Mouse (Mus musculus) forebrain, embryonic 16.5 days (tissue): ENCODE results near the gene Pygm. TPM values are rescaled to one million over a fixed set of nuclear protein-coding genes. Genes with fewer than 3 reads are reported as not detected.
A peak's percentile ranks its signal among the peaks of the same experiment; 100 is the strongest.

ENCODE experiments used
- ATAC-seq: fragments of 200-750 bp; cut with Nextera tagmentation; 2 replicates; pipeline ENCODE4 v1.8.0; 2017; ENCODE audit warnings: mild to moderate bottlenecking, moderate library complexity
- H3K27ac ChIP-seq: fragments of 300-500 bp; sonication (generic); 2 replicates; pipeline ENCODE4 v1.5.1; 2014; ENCODE audit warnings: low read length, control low read depth
- H3K27me3 ChIP-seq: fragments of 300-500 bp; sonication (generic); replicated peaks from 2 replicates; pipeline ENCODE4 v1.6.1; 2014; ENCODE audit warnings: low read length; ENCODE audit not compliant: control insufficient read depth, insufficient read depth
- H3K36me3 ChIP-seq: fragments of 300-500 bp; sonication (generic); 2 replicates; pipeline ENCODE4 v1.6.1; 2014; ENCODE audit not compliant: control insufficient read depth, insufficient read depth
- H3K4me1 ChIP-seq: fragments of 300-500 bp; sonication (generic); replicated peaks from 2 replicates; pipeline ENCODE4 v1.6.1; 2014; ENCODE audit warnings: low read length; ENCODE audit not compliant: control insufficient read depth, insufficient read depth
- H3K4me2 ChIP-seq: fragments of 300-500 bp; sonication (generic); 2 replicates; pipeline ENCODE4 v1.6.1; 2014; ENCODE audit warnings: mild to moderate bottlenecking, low read length, control low read depth
- H3K4me3 ChIP-seq: fragments of 300-500 bp; sonication (generic); replicated peaks from 2 replicates; pipeline ENCODE4 v1.5.1; 2014; ENCODE audit warnings: mild to moderate bottlenecking, low read length, control low read depth
- H3K9ac ChIP-seq: fragments of 300-500 bp; sonication (generic); replicated peaks from 2 replicates; pipeline ENCODE4 v1.6.1; 2014; ENCODE audit warnings: low read depth, low read length, control low read depth
- H3K9me3 ChIP-seq: fragments of 300-500 bp; sonication (generic); 2 replicates; pipeline ENCODE4 v1.6.1; 2016; ENCODE audit warnings: low read length; ENCODE audit not compliant: control insufficient read depth
- WGBS: fragments of 180-500 bp; shearing (Covaris S2); extraction: QIAGEN DNeasy Blood & Tissue Kit; methylation state at CpG from one replicate; pipeline ENCODE4 v1.1.7; 2014; 5-methylcytosine and 5-hydroxymethylcytosine counted together
- polyA plus RNA-seq: library from polyadenylated mRNA; unstranded; fragments of >200 nt; fragmentation: Nextera tagmentation; extraction: Ambion mirVana; gene quantifications from 2 replicates; pipeline ENCODE4 v1.2.1, GENCODE M21; 2015

Gene Pygm
- polyA plus RNA-seq, 1 experiment from 2014 or later: 2.8 TPM

GRCm38 (mm10) chr19:6420481-6421210 lies 36.4 kb downstream of the Pygm start:
- ATAC-seq: no peak
- H3K27me3 ChIP-seq: no peaks in the 10 kb centered on the region
- H3K4me2 ChIP-seq: peak overlapping the region; percentile 81
- no peaks in the 10 kb centered on the region for H3K36me3 ChIP-seq
- peak overlapping the region; percentile 81 for H3K9ac ChIP-seq
- H3K4me1 ChIP-seq: peaks cover 89% of the 10 kb centered on the region
- WGBS: 49% methylated on average over 19 of the region's 19 CpGs
- 0 out of 2 replicates have a peak overlapping the region, but pooled peaks have one; percentile 9 for H3K27ac ChIP-seq
- peak overlapping the region; percentile 67 for H3K4me3 ChIP-seq
- no peaks in the 10 kb centered on the region for H3K9me3 ChIP-seq

DNA sequence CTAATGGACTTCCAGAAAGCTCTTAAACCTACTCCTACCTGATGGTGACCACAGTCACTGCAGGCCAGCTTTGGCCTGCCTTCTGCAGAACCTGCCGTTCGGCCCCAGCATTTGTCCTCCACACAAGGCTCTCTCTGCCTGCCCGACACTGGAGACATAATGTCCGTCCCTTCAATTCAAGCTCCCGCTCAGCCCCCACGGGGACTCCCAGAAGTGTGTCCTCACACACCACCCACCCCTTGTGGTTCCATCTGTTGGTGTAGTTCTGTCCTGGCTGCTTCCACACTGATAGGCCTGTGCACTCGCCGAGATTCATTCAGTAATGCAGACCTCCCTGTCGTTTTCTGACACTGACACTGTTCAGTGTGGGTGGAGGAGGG lies 37.0 kb downstream of the Pygm start:
- Histone ChIP-seq H3K4me2 (peak overlapping the region; percentile 81), H3K4me1 (peaks cover 89% of the 10 kb centered on the region), H3K4me3 (no peak overlapping the region), H3K36me3 (no peaks in the 10 kb centered on the region), H3K9ac (no peak overlapping the region), H3K27ac (no peak overlapping the region), H3K27me3 (no peaks in the 10 kb centered on the region), H3K9me3 (no peaks in the 10 kb centered on the region)
- 59% methylated on average over 9 of the region's 9 CpGs for WGBS
- no peak for ATAC-seq

DNA sequence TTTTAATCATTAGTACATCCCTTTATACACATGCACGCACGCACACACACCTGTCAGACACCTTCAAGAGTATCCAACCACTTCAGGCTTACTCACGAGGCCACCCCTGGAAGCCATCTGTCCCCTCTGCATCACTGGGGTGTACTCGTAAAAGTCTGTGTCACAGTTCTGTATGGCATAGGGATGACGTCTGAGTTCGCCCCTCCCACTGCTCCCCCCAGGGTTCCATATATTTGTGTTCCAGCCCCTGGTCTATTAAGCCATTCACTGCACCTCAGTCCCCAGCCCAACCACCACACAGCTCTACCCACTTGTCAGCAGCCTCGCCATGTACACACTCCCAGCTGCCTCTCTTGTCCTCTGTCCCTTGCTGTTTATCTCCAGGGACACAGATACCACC lies 37.8 kb downstream of the Pygm start:
- WGBS: 73% methylated on average over 7 of the region's 7 CpGs
- ATAC-seq: no peak
- no peak overlapping the region for H3K9ac ChIP-seq

GRCm38 (mm10) chr19:6423241-6423640 lies 39.0 kb downstream of the Pygm start:
- Histone ChIP-seq H3K27me3 (peaks cover 5% of the 10 kb centered on the region; the same call in 1 of the 2 replicates), H3K27ac (no peak overlapping the region), H3K9me3 (no peaks in the 10 kb centered on the region), H3K4me3 (no peak overlapping the region), H3K9ac (no peak overlapping the region), H3K36me3 (no peaks in the 10 kb centered on the region), H3K4me2 (peak overlapping the region; percentile 8; the same call in 1 of the 2 replicates), H3K4me1 (peaks cover 89% of the 10 kb centered on the region)
- ATAC-seq: no peak
- 68% methylated on average over 16 of the region's 16 CpGs for WGBS

More for the DNA sequence above, 37.8 kb downstream of the Pygm start:
- Histone ChIP-seq H3K4me2 (no peak overlapping the region), H3K4me3 (no peak overlapping the region), H3K27me3 (no peaks in the 10 kb centered on the region), H3K4me1 (peaks cover 89% of the 10 kb centered on the region), H3K36me3 (no peaks in the 10 kb centered on the region), H3K9me3 (no peaks in the 10 kb centered on the region), H3K27ac (no peak overlapping the region)

DNA sequence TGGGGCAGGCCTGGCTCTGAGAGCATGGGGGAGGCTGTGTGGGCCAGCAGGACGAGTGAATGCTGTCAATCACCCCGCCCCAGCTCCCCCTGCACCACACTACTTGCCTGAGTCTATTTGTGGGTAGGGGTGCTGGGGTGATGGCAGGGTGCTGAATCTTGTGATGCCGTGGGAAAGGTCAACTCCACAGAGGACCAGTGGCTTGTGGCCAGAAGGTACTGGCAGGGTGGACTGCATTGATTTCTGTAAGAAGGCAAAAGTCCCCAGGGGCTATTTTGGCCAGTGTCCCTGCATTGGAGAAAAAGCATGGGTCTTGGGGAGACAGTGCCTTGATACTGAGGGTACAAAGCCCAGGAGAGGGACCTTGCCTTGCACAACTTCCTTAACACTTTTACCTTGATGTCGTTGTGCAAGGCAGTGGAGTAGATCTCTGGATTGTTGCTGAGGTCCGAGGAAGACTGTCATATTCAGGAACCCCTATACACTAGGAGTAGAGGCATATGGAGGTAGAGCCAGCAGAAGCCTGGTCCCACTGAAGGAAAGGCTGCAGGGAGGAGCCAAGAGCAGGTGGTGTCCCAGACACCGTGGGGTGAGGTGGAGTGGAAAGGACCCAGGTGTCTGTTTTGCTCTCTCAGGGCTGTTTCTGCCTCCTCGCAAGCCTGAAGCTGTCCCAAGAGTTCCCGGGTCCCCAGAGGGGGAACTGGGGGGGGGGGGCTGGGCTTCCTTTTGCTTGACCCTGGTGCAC lies 40.1 kb downstream of the Pygm start:
- no peak overlapping the region for H3K27ac ChIP-seq
- peaks cover 11% of the 10 kb centered on the region; the same call in 1 of the 2 replicates for H3K27me3 ChIP-seq
- H3K36me3 ChIP-seq: no peaks in the 10 kb centered on the region
- H3K4me3 ChIP-seq: no peak overlapping the region
- H3K4me1 ChIP-seq: peaks cover 99% of the 10 kb centered on the region
- H3K9me3 ChIP-seq: no peaks in the 10 kb centered on the region
- H3K9ac ChIP-seq: no peak overlapping the region
- WGBS: 55% methylated on average over 8 of the region's 8 CpGs
- no peak for ATAC-seq
- H3K4me2 ChIP-seq: no peak overlapping the region

- WGBS: 20% methylated on average over 5 of the region's 5 CpGs
- H3K27me3 ChIP-seq: peaks cover 11% of the 10 kb centered on the region; the same call in 1 of the 2 replicates
- no peaks in the 10 kb centered on the region for H3K9me3 ChIP-seq
- ATAC-seq: peak; percentile 43
- no peaks in the 10 kb centered on the region for H3K36me3 ChIP-seq
- no peak overlapping the region for H3K4me3 ChIP-seq
- peaks cover 97% of the 10 kb centered on the region for H3K4me1 ChIP-seq
- peak overlapping the region; percentile 18 for H3K4me2 ChIP-seq
- H3K9ac ChIP-seq: no peak overlapping the region
- H3K27ac ChIP-seq: peak overlapping the region; percentile 79
Measured at GRCm38 (mm10) chr19:6425595-6425994, 41.4 kb downstream of the Pygm start.

DNA sequence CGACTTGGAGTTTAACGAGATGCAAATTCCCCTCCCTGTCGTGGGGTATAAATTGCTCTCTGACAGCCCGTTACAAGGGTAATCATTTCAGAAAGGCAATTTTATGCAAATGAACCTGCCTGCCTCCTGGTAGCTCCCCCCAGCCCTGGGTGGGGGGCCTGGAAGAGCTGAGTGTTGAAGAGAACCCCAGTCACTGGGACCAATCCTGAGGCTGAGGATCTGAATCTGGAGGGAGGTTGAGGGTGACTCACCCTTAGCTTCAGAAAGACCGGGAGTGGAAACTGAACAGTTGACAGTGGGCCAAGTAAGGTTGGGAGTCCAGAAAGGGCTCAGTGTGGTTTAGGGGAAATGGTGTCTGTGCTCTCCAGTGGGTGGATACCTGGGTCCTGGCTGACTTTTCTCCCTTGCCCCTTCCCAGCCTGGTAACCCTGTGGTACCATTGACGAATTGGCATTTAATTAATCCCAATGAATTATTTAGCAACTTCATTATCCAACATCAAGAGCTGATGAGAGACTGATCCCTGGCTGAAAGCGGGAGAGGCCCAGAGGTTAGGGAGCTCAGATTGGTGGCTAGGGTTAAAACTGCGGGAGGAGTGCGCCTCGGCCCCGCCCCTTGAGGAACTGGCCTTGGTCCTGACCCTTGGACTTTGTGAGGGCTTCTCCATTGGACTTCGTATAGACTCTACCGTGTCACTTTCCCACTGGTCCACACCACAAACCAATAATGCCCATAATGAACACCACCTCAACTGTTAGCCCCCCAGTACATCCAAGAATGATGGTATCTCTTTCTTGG lies 42.7 kb downstream of the Pygm start:
- no peaks in the 10 kb centered on the region for H3K36me3 ChIP-seq
- H3K4me2 ChIP-seq: peak overlapping the region; percentile 63
- peaks cover 11% of the 10 kb centered on the region; the same call in 1 of the 2 replicates for H3K27me3 ChIP-seq
- peaks cover 91% of the 10 kb centered on the region for H3K4me1 ChIP-seq
- no peak overlapping the region for H3K4me3 ChIP-seq
- H3K9ac ChIP-seq: no peak overlapping the region
- ATAC-seq: peak; percentile 60
- peak overlapping the region; percentile 62 for H3K27ac ChIP-seq
- WGBS: 6% methylated on average over 13 of the region's 13 CpGs
- no peaks in the 10 kb centered on the region for H3K9me3 ChIP-seq

- Histone ChIP-seq H3K36me3 (no peaks in the 10 kb centered on the region), H3K4me3 (peak overlapping the region; percentile 37), H3K27ac (no peak overlapping the region), H3K27me3 (peaks cover 11% of the 10 kb centered on the region; the same call in 1 of the 2 replicates), H3K4me2 (peak overlapping the region; percentile 63), H3K4me1 (peaks cover 82% of the 10 kb centered on the region), H3K9ac (peak overlapping the region; percentile 53), H3K9me3 (no peaks in the 10 kb centered on the region)
- under 1% methylated on average over 73 of the region's 94 CpGs for WGBS
- ATAC-seq: no peak; the same call in 1 of the 2 replicates
Measured at GRCm38 (mm10) chr19:6427653-6428434, 43.6 kb downstream of the Pygm start.
